Mouse (Mus musculus) embryonic facial prominence, embryonic 11.5 days (tissue): ENCODE data around the gene Abca12. TPM values are rescaled to one million over a fixed set of nuclear protein-coding genes. Genes with fewer than 3 reads are reported as not detected.

ENCODE experiments used
- ATAC-seq: fragments of 200-750 bp; cut with Nextera tagmentation; replicated peaks from 2 replicates; pipeline ENCODE4 v1.8.0; 2017; ENCODE audit warnings: low read depth; ENCODE audit not compliant: insufficient number of reproducible peaks, low FRiP score, low TSS enrichment
- DNase-seq: peaks from one replicate; pipeline ENCODE4 v3.0.0-alpha.2; 2015; ENCODE audit warnings: low spot score
- H3K27ac ChIP-seq: fragments of 300-500 bp; sonication (generic); replicated peaks from 2 replicates; pipeline ENCODE4 v1.5.1; 2014; ENCODE audit warnings: mild to moderate bottlenecking, low read depth, low read length, control low read depth
- H3K27me3 ChIP-seq: fragments of 300-500 bp; sonication (generic); 2 replicates; pipeline ENCODE4 v1.6.1; 2014; ENCODE audit warnings: mild to moderate bottlenecking, low read length, moderate library complexity, mixed read lengths; ENCODE audit not compliant: control insufficient read depth, insufficient read depth
- H3K36me3 ChIP-seq: fragments of 300-500 bp; sonication (generic); replicated peaks from 2 replicates; pipeline ENCODE4 v1.6.1; 2014; ENCODE audit warnings: low read depth, mild to moderate bottlenecking, low read length, moderate library complexity, mixed read lengths; ENCODE audit not compliant: control insufficient read depth, insufficient read depth
- H3K4me1 ChIP-seq: fragments of 300-500 bp; sonication (generic); 2 replicates; pipeline ENCODE4 v1.6.1; 2014; ENCODE audit warnings: low read length, mixed read lengths; ENCODE audit not compliant: control insufficient read depth, insufficient read depth
- H3K4me2 ChIP-seq: fragments of 300-500 bp; sonication (generic); 2 replicates; pipeline ENCODE4 v1.6.1; 2014; ENCODE audit warnings: low read depth, mild to moderate bottlenecking, control low read depth, low read length, moderate library complexity
- H3K4me3 ChIP-seq: fragments of 300-500 bp; sonication (generic); 2 replicates; pipeline ENCODE4 v1.5.1; 2014; ENCODE audit warnings: low read depth, low read length, control low read depth
- H3K9ac ChIP-seq: fragments of 300-500 bp; sonication (generic); replicated peaks from 2 replicates; pipeline ENCODE4 v1.6.1; 2014; ENCODE audit warnings: mild to moderate bottlenecking, control low read depth, low read length
- H3K9me3 ChIP-seq: fragments of 300-500 bp; sonication (generic); replicated peaks from 2 replicates; pipeline ENCODE4 v1.6.1; 2016; ENCODE audit warnings: mild to moderate bottlenecking, low read length, inconsistent platforms, mixed read lengths; ENCODE audit not compliant: control insufficient read depth
- WGBS: fragments of 180-500 bp; shearing (Covaris S2); extraction: QIAGEN DNeasy Blood & Tissue Kit; methylation state at CpG from one replicate; pipeline ENCODE4 v1.1.7; 2014; 5-methylcytosine and 5-hydroxymethylcytosine counted together
- polyA plus RNA-seq: library from polyadenylated mRNA; unstranded; fragments of >200 nt; fragmentation: Nextera tagmentation; extraction: Ambion mirVana; gene quantifications from 2 replicates; pipeline ENCODE4 v1.2.1, GENCODE M21; 2014

Gene Abca12
- polyA plus RNA-seq = 0.04 TPM in 1 of 2 replicates, not detected in the other

DNA sequence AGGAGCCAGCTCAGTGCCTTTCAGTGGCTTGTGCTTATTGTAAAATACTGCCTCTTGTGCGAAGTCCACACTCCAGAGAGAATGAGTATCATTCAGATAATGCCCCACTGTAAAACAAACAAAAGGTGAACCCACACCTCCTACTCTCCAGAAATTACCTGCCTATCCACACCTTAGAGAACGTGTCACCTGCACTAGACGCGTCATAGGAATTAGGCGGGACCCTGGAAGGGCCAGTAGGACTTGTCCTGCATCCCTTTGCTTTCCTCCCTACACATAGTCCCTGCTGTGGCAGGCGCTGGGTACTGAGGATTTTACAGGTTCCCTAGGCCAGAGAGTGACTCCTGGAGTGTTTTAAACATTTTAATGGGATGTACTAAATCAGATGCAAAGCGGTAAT lies at the start of gene Abca12:
Abca12 (minus strand) TSS at position 101 of the 400 bp plus-strand sequence.
- Histone ChIP-seq H3K27ac (no peak within 1 kb of the TSS), H3K9me3 (no peaks in the 10 kb centered on the region), H3K4me3 (no peak within 1 kb of the TSS), H3K4me2 (no peak within 1 kb of the TSS), H3K36me3 (no peaks in the 10 kb centered on the region), H3K9ac (no peak within 1 kb of the TSS), H3K27me3 (no peaks in the 10 kb centered on the region), H3K4me1 (no peaks in the 10 kb centered on the region)
- no peak for ATAC-seq
- WGBS = 87% methylated on average over 7 of the region's 7 CpGs
- DNase-seq = no peak

DNA sequence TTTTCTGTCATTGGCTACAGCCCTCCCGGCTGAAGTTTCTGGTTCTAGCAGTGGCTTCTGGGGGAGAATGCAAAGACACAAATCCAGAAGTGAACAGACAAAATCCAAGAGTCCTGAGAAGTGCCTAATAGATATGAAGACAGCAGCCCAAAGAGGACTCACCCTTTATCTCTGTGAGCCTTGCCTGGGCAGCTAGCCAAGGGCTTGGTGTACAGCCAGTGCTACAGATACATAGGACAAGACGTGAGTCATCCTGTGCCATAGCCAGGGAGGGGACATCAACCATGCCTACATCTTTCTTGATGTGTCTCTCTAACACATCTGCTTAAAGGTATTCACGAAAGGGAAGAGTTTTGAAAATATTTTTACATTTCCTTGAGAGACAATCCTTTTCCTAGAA lies 43.3 kb upstream of the Abca12 start:
- no peak for ATAC-seq
- no peak for DNase-seq
- Histone ChIP-seq H3K9me3 (no peaks in the 10 kb centered on the region), H3K4me3 (no peak overlapping the region), H3K4me1 (no peaks in the 10 kb centered on the region), H3K27ac (no peak overlapping the region), H3K4me2 (no peak overlapping the region), H3K36me3 (no peaks in the 10 kb centered on the region), H3K9ac (no peak overlapping the region), H3K27me3 (no peaks in the 10 kb centered on the region)
- 80% methylated on average over 3 of the region's 3 CpGs for WGBS

DNA sequence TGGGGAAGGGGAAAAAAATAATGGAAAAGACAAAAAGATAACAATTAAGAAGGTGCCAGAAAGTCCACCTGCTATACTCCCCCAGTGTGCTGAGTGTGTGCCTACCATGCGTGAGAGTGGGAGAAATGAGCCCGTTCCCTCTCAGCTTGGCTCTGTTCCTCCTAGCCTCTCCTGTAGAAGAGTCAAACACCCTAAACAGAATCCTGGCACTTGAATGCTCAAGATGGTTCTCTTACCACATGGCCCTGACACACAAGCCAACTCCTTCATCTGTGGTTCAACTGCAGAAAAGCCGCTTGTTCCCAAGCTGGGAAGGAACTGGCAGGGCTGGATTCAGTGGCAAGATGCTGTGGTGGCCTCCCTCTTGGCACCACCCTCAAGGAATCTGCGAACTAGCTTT lies 32.7 kb upstream of the Abca12 start:
- Histone ChIP-seq H3K4me1 (no peaks in the 10 kb centered on the region), H3K27ac (no peak overlapping the region), H3K4me3 (no peak overlapping the region), H3K36me3 (no peaks in the 10 kb centered on the region), H3K27me3 (no peaks in the 10 kb centered on the region), H3K9me3 (no peaks in the 10 kb centered on the region), H3K4me2 (no peak overlapping the region), H3K9ac (no peak overlapping the region)
- WGBS = 94% methylated on average over 4 of the region's 4 CpGs
- ATAC-seq = no peak
- no peak for DNase-seq

DNA sequence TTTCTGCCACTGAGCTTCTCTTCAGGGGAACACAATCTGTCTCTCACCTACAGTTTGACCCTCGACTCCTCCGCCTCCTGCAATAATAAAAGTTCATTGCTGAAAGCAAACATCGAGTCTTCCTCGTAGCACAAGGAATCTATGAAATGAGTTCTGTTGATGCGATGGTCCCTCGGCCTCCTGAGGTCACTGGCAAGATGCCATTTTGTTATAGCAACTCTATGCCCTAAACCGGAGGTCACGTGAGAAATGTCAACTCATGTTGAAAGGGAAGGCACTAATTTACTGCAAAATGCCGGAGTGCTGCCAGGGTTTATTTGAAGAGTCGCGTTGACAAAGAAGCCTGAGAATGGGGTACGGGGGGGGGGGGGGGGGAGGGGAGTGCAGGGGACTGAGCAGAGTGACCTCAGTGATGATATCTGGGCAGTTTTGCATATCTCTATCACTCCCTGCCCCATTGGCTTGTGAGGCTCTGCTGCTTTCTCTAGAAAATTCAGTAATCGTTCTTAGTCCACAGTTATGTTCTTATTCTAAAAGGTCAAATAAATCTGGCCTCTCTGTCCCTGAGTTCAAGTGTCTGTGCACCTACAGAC lies 7.1 kb upstream of the Abca12 start:
- H3K36me3 ChIP-seq = no peaks in the 10 kb centered on the region
- no peaks in the 10 kb centered on the region for H3K9me3 ChIP-seq
- no peak overlapping the region for H3K27ac ChIP-seq
- no peaks in the 10 kb centered on the region for H3K4me1 ChIP-seq
- WGBS = 58% methylated on average over 13 of the region's 13 CpGs
- DNase-seq (no peak), ATAC-seq (no peak)
- no peaks in the 10 kb centered on the region for H3K27me3 ChIP-seq
- H3K9ac ChIP-seq = no peak overlapping the region
- no peak overlapping the region for H3K4me2 ChIP-seq
- H3K4me3 ChIP-seq = no peak overlapping the region

DNA sequence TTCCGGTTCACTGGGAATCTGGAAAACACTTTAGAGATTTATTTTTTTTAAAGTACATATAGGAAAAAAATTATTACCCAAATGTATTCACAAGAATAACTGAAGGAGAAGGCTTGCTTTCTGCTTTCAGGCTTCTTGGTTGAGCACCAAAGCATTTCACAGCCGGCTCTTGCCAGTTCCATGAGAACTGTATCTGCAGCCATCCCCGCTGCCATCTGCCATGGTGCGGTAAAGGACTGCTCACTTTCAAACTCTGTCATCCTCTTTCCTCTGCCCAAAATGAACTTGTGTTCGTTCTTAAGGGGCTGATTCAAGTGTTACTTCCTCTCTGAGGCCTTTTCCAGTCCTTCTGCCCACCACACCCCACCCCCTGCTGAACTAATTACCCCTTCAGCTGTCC lies 3.8 kb upstream of the Abca12 start:
- WGBS = 88% methylated on average over 5 of the region's 5 CpGs
- no peaks in the 10 kb centered on the region for H3K27me3 ChIP-seq
- no peak overlapping the region for H3K27ac ChIP-seq
- H3K9ac ChIP-seq = no peak overlapping the region
- no peak for DNase-seq
- no peaks in the 10 kb centered on the region for H3K9me3 ChIP-seq
- H3K4me3 ChIP-seq = no peak overlapping the region
- ATAC-seq = no peak
- no peaks in the 10 kb centered on the region for H3K4me1 ChIP-seq
- H3K4me2 ChIP-seq = no peak overlapping the region
- H3K36me3 ChIP-seq = no peaks in the 10 kb centered on the region

DNA sequence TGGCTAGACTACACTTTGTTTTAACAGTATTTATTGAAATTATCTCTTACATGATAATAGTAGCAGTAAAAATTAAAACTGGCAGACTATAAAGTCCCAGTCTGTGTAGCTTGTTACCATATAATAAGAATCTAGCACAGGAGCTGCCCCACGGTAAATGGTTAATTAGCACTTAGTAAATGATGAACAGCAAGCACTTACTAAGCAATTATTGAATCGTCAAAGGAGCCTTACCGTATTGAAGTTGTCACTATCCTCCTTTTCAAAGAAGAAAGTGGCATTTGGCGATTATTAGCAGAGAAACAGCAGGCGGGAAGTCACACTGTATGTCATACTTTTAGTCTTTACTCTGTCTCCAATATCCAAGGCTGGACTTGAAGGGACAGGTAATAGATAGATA lies 3.2 kb upstream of the Abca12 start:
- H3K9me3 ChIP-seq = no peaks in the 10 kb centered on the region
- H3K9ac ChIP-seq = no peak overlapping the region
- no peak overlapping the region for H3K4me3 ChIP-seq
- no peaks in the 10 kb centered on the region for H3K36me3 ChIP-seq
- H3K4me2 ChIP-seq = no peak overlapping the region
- 83% methylated on average over 5 of the region's 5 CpGs for WGBS
- no peaks in the 10 kb centered on the region for H3K27me3 ChIP-seq
- no peak for DNase-seq
- no peaks in the 10 kb centered on the region for H3K4me1 ChIP-seq
- H3K27ac ChIP-seq = no peak overlapping the region
- ATAC-seq = no peak

DNA sequence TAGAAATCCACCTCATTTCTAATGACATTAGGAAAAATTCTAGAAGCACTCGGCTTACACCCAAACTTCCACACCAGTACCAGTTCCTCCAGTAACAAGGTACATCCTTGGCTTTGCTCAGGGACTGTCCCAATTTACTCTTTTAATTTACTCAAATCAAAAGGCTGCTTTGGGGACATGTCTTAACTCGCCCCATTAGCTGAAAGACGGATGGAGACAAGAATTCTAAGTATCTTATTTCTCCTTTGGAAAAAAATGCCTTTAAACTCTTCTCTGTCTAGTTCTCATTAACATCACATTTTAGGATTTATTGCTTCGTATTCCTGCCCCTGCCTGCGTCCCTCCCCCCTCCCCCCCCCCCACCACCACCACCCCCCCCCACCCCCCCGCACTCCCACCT lies 626 bp downstream of the Abca12 start:
- H3K4me3 ChIP-seq = no peak overlapping the region
- WGBS = 73% methylated on average over 4 of the region's 6 CpGs
- no peaks in the 10 kb centered on the region for H3K27me3 ChIP-seq
- no peak overlapping the region for H3K4me2 ChIP-seq
- ATAC-seq (no peak), DNase-seq (no peak)
- H3K9ac ChIP-seq = no peak overlapping the region
- no peak overlapping the region for H3K27ac ChIP-seq
- H3K9me3 ChIP-seq = no peaks in the 10 kb centered on the region
- H3K4me1 ChIP-seq = no peaks in the 10 kb centered on the region
- no peaks in the 10 kb centered on the region for H3K36me3 ChIP-seq

DNA sequence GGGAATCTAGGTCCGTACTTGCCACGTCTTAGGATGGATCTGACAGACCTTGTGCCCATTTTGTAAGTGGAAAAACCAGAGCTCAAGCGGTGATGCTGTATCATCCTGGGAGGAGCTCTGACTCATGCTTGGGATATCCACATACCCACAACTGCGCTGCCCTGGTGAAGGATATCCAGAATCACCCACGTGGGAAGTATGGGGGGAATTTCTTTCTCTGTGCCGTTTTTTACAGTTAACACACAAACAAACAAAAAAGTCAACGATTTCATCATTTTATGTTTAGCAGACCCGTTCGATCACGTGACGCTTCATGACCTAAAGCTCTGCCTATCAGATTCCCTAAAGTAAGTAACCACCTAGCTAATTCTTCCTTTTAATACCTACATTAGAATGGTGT lies 1.6 kb downstream of the Abca12 start:
- Histone ChIP-seq H3K36me3 (no peaks in the 10 kb centered on the region), H3K27me3 (no peaks in the 10 kb centered on the region), H3K27ac (no peak overlapping the region), H3K4me2 (no peak overlapping the region), H3K4me3 (no peak overlapping the region), H3K9me3 (no peaks in the 10 kb centered on the region), H3K9ac (no peak overlapping the region), H3K4me1 (no peaks in the 10 kb centered on the region)
- 91% methylated on average over 11 of the region's 11 CpGs for WGBS
- DNase-seq (no peak), ATAC-seq (no peak)
